Mouse (Mus musculus): ENCODE measurements around the gene Frg2f1. TPM values are rescaled to one million over a fixed set of nuclear protein-coding genes. Genes with fewer than 3 reads are reported as not detected.

Gene Frg2f1
- polyA plus RNA-seq, 1 experiment from 2014 or later: 10.4 TPM

GRCm38 (mm10) chr4:119483051-119483450, 56.3 kb downstream of the Frg2f1 start:
- H3K27me3 ChIP-seq (ENCODE audit: control insufficient read depth, insufficient read depth, low read length): no peaks in the 10 kb centered on the region
- no peaks in the 10 kb centered on the region for H3K36me3 ChIP-seq (ENCODE audit: control insufficient read depth, insufficient read depth, low read length)
- no peak for ATAC-seq (ENCODE audit: low read depth)
- no peak overlapping the region for H3K9ac ChIP-seq (replicated peaks; ENCODE audit: low read depth, low read length)
- H3K4me2 ChIP-seq (ENCODE audit: low read depth, low read length): no peak overlapping the region
- 52% methylated on average over 9 of the region's 9 CpGs for WGBS
- no peaks in the 10 kb centered on the region for H3K9me3 ChIP-seq (ENCODE audit: control insufficient read depth, low read length)
- no peaks in the 10 kb centered on the region for H3K4me1 ChIP-seq (ENCODE audit: control insufficient read depth, insufficient read depth, low read length)
- no peak overlapping the region for H3K4me3 ChIP-seq (ENCODE audit: low read depth, low read length)
- H3K27ac ChIP-seq (ENCODE audit: low read depth, low read length): no peak overlapping the region

Other genes starting within 250 kb of the Frg2f1 start
- 976 and 994 TPM in 2 replicates for gene Ybx1, start 244.9 kb downstream of the Frg2f1 start, polyA plus RNA-seq (2014; fragmentation: Nextera tagmentation; extraction: Ambion mirVana)
- gene Ppih, start 219.0 kb downstream of the Frg2f1 start, polyA plus RNA-seq (2014; fragmentation: Nextera tagmentation; extraction: Ambion mirVana): 48.0 and 49.7 TPM in 2 replicates
- 24.9 and 26.6 TPM in 2 replicates for gene Ccdc30, start 124.0 kb downstream of the Frg2f1 start, polyA plus RNA-seq (2014; fragmentation: Nextera tagmentation; extraction: Ambion mirVana)
- gene Ppcs, start 117.1 kb downstream of the Frg2f1 start, polyA plus RNA-seq (2014; fragmentation: Nextera tagmentation; extraction: Ambion mirVana): 22.4 and 27.6 TPM in 2 replicates
- 0.32 TPM in 1 of 2 replicates, not detected in the other for gene Zmynd12, start 116.7 kb downstream of the Frg2f1 start, polyA plus RNA-seq (2014; fragmentation: Nextera tagmentation; extraction: Ambion mirVana)
- 33.4 and 37.7 TPM in 2 replicates for gene Rimkla, start 46.9 kb downstream of the Frg2f1 start, polyA plus RNA-seq (2014; fragmentation: Nextera tagmentation; extraction: Ambion mirVana)
- gene Foxj3, start 2.5 kb downstream of the Frg2f1 start, polyA plus RNA-seq (2014; fragmentation: Nextera tagmentation; extraction: Ambion mirVana): 30.7 and 37.3 TPM in 2 replicates
- not detected in 2 replicates for gene Guca2a, start 98.2 kb upstream of the Frg2f1 start, polyA plus RNA-seq (2014; fragmentation: Nextera tagmentation; extraction: Ambion mirVana)
- not detected in 2 replicates for gene Guca2b, start 119.4 kb upstream of the Frg2f1 start, polyA plus RNA-seq (2014; fragmentation: Nextera tagmentation; extraction: Ambion mirVana)
- gene Hivep3, start 194.3 kb upstream of the Frg2f1 start, polyA plus RNA-seq (2014; fragmentation: Nextera tagmentation; extraction: Ambion mirVana): 21.3 and 23.9 TPM in 2 replicates

Measured in neural tube, embryonic 14.5 days (tissue).